Mouse (Mus musculus): Measurements from ENCODE around the gene Capza2. TPM values are rescaled to one million over a fixed set of nuclear protein-coding genes. Genes with fewer than 3 reads are reported as not detected.

The Capza2 gene
- 22.2 and 24.0 TPM in 2 replicates for polyA plus RNA-seq (2012; rRNA removed)

- DNase-seq (ENCODE audit: low read depth) = no peak
These were observed at the start of gene Capza2 for GRCm38 (mm10) chr6:17635615-17636284. Gene Capza2 (plus strand): TSS chr6:17636234.

GRCm38 (mm10) chr6:17589049-17589952 is 46.7 kb upstream of the Capza2 start:
- DNase-seq (ENCODE audit: low read depth) = no peak

GRCm38 (mm10) chr6:17589953-17590627 is 45.9 kb upstream of the Capza2 start:
- DNase-seq (ENCODE audit: low read depth) = no peak

GRCm38 (mm10) chr6:17593971-17594370 is 42.1 kb upstream of the Capza2 start:
- no peak for DNase-seq (ENCODE audit: low read depth)

- no peak for DNase-seq (ENCODE audit: low read depth)
These were observed 40.1 kb upstream of the Capza2 start for GRCm38 (mm10) chr6:17595712-17596462.

DNA sequence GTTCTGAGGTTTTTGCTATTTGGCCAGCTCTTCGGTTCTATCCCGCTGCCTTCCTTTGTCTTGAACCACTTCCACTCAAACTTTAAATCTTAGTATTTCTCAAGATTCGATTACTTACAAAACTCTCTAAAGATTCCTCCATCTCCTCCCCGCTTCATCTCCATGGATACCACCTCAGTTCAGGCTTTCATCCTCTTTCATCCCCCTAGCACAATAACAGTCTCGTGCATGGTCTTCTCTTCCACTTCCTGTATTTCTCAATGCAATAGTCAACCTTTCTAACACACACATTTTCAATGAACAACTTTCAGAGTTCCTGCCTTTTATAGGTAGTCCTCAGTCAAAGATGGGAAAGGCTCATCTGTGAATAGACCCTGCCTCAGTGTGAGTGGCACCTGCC is 36.7 kb upstream of the Capza2 start:
- DNase-seq (ENCODE audit: low read depth) = no peak

- no peak for DNase-seq (ENCODE audit: low read depth)
These were observed 34.5 kb upstream of the Capza2 start for GRCm38 (mm10) chr6:17601526-17601925.

- DNase-seq (ENCODE audit: low read depth) = no peak
These were observed 29.1 kb upstream of the Capza2 start for GRCm38 (mm10) chr6:17606915-17607314.

DNA sequence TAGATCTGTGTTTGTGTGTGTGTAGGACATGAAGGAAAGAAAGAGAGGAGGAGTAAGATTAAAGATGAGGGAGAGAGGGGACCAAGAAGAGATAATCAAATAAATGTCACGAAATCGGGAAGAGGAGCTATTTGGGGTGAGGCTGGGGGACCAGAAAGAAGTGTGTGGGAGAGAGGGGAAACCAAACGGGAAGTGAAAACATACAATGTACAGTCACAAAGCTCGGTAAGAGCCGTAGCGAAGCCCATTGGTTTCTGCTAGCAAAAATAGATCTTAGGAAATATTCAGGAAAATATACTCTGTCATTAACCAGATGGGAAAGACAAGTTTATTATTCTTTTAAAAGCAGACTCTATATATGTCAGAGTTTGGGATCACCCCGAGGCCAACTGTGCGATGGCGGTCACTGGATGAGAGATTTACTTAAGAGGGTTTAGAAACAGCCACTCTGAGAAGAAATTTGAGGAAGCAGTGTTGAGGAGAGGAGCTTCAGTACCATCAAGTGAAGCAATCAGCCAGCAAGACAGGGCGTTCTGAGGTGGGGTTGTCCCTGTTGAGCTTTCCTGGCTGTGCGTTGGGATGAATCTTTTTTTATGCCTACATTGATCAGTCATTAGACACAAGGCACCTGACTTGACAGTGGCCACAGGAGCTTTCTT is 24.6 kb upstream of the Capza2 start:
- DNase-seq (ENCODE audit: low read depth) = no peak

- no peak for DNase-seq (ENCODE audit: low read depth)
These were observed 23.4 kb upstream of the Capza2 start for GRCm38 (mm10) chr6:17612652-17613051.

DNA sequence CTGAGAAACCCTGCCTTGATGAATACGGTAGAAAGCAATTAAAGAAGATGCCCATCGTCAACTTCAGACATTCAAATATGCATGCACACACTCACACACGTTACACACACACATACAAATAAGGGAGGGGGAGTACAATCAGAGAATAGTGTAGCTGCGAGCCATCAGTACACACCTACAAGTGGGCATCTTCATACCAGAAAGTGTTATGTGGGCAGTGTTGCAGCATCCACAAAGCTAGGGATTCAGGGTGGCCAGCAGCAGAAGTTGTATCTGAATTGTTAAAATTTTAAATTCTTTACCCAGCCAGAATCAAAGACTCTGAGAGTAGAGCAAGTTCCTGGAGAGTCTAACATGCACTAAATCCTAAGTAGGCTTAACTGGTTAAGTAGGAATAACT is 15.2 kb upstream of the Capza2 start:
- no peak for DNase-seq (ENCODE audit: low read depth)

DNA sequence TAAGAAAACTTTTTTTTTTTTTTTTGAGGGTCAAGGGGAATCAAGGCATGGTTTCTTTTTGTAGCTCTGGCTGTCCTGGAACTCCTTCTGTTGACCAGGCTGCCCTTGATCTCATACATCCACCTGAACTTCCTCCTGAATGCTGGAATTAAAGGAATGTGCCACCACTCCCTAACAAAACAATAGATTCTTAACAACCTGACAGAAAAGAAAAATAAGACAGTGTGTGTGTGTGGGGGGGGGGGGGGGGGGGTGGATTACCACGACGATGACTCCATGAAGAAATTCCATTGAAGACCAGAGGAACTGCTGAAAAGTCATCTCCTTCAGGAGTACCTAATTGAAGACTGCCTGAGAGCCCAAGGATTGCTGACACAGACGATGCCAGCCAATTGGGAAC is 14.6 kb upstream of the Capza2 start:
- no peak for DNase-seq (ENCODE audit: low read depth)

DNA sequence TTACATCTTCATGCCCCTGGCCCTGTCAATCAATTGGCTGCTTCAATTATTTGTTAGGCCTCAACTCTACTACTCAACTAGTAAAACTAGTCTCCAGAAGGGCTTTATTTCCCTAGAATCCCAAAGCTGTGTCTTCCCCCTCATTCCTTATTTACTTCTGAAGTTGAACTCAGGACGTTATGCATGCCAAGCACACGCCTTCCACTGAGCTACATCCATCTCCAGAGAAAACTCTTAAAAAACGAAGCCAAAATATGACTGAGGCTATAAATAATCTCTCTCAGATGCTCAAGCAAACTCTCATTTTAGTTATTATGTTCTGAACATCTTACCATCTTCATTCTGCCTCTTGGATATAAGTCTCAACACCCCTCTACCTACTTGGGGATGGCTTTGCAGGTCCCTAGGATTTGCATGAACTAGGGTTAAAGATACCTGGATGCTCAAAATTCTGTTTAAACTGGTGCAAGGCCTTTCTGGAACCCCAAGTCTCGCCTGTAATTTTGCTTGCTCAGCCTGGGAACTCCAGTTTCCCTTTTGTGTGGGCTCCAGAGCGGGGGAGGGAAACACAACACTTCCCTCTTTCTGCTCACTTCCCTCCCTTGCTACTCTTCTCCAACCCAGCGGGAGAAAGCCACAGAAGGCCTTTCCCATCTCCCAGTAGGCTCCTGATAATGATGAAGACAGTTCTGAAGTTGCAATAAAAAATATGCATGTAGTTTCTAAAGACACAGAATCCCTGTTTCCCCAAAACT is 7.2 kb upstream of the Capza2 start:
- no peak for DNase-seq (ENCODE audit: low read depth)

GRCm38 (mm10) chr6:17629756-17630155 is 6.3 kb upstream of the Capza2 start:
- no peak for DNase-seq (ENCODE audit: low read depth)

DNA sequence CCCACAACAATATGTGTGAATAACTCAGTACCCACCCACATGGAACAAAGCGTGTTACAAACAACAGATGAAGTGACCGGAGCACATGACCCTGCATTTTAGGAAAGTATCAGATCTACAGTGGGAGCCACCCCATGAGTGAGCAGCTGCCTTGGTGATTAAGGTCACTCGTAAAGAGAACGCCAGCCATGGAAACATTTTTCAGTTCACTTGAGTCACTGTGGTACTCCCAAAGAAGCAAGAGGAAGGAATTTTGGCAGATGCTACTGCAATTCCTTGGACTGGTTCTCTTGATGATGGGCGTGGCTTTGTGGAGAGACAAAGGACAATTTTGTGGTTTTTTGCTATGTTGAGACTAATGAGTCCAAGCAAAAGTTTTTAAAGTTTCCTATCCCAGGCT is 4.4 kb upstream of the Capza2 start:
- DNase-seq (ENCODE audit: low read depth) = no peak

DNA sequence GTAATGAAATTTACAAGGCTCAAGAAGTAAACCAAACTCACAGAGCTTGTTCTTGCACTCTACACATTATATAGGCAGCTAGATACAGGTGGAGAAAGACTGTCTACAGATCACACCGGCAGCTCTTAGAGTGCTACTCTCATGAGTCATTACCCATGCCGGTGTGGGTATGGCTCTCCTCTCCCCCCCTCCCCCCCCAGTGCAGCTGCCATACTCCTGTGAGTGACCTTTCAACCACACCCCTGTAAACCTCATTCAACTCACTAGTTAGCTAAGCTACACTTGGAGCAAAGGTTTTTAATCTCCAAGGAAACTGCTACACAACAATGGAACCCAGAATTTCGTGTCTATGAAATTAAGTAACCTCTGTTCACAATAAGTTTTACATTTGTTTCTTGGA is 2.2 kb upstream of the Capza2 start:
- no peak for DNase-seq (ENCODE audit: low read depth)

DNA sequence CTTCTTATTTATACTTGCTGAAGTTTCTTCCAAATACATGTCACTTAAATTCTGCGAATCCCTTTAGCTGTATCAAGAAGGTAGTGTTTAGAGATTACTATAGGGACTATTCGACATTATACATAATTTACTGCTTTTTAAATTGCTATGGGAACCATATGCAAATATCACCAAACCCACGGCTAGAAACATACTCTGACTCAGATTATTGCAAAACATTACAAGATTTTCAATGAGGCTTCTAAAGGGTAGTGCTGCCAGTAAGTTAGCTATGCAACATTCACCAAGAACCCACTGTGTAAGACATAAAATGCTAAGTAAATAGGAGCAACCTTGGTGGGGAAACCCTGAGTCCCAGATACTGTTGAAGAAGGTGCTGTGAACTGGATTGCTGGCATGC is 1.0 kb upstream of the Capza2 start:
- no peak for DNase-seq (ENCODE audit: low read depth)

GRCm38 (mm10) chr6:17636764-17637170 is 733 bp downstream of the Capza2 start:
- DNase-seq (ENCODE audit: low read depth) = no peak

DNA sequence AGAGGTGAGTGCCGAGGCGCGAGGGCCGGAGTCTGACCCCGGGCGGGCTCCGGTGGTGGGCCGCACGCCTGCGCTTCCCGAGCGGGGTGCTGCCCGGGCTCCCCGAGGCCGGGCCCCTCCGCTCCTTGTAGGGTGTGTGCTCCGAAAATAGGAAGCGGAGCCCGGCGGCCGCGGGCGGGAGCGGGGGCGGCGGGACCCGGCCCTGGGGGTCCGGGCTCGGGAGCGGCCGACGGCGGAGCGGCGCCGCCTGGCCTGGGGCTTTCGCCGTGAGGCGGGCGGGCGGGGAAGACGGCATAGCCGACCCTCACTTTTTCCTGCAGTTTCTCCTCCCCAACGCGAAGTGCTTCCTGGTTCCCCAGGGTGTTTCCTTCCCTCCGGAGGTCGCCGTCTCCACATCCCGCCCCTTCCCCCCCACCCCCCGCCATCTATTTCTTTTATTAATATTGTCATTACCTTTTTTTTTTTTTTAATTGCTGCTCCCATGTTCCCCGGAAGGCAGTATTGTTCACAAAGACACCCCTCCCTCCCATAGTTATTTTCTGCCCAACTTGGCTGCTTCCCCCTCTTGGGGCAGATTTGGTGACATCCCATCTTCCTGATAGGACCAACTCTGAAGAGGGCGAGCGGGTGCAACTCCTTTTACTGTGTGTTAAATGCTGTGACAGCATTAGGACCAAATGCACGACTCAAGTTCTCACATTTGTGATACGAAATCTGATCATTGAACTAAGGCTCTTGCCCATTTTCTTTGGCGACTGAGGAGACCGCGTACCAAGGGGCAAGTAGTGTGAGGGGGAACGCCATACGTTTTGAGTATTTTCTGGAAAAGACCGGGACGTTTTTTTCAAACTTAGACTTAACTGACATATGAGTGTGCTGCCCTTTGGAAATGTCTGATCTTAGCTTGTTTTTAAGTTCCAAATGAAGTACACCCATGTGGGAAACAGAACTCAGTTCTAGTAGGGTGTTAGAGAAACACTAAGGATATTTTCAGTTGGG is 1.5 kb downstream of the Capza2 start:
- DNase-seq (ENCODE audit: low read depth) = no peak

All from gonadal fat pad, adult 2 months (tissue).